Mouse (Mus musculus) ES-Bruce4 (cell line): ENCODE data around the gene Plin4.

Source experiments
- CTCF ChIP-seq: IDR thresholded peaks from one replicate; pipeline ENCODE4 v1.8.1; 2011; ENCODE audit warnings: low read depth, low read length
- EP300 ChIP-seq: IDR thresholded peaks from 2 replicates; pipeline ENCODE4 v1.6.1; 2011; ENCODE audit warnings: low read depth, low read length; ENCODE audit not compliant: insufficient read depth
- POLR2A ChIP-seq: IDR thresholded peaks from one replicate; pipeline ENCODE4 v1.8.1; 2011; ENCODE audit warnings: low read length; ENCODE audit not compliant: insufficient read depth

- no peak for TF ChIP-seq CTCF
- TF ChIP-seq POLR2A: no peak
- no peak for TF ChIP-seq EP300
These were observed 9.8 kb upstream of the Plin4 start for GRCm38 (mm10) chr17:56119431-56119830.
